Mouse (Mus musculus) megakaryocyte, embryonic 14.5 days (primary cell): ENCODE data around the gene Ccdc136.

Source experiments
- FLI1 ChIP-seq: IDR thresholded peaks from 2 replicates; pipeline ENCODE4 v1.6.1; 2012; ENCODE audit warnings: low read length, inconsistent platforms, mixed read lengths
- GATA1 ChIP-seq: IDR thresholded peaks from 3 replicates; pipeline ENCODE4 v1.6.1; 2012; ENCODE audit warnings: mixed read lengths, low read length, inconsistent platforms, borderline replicate concordance

- TF ChIP-seq GATA1 (no peak), FLI1 (no peak)
Observed at GRCm38 (mm10) chr6:29474736-29475135, 78.6 kb downstream of the Ccdc136 start.
